Mouse (Mus musculus) gastrocnemius, adult 8-10 months (tissue): ENCODE measurements at regions not wholly inside any gene's neighbourhood (a gene's known extent, or its start where the extent isn't known, plus 50 kb on each side); places are given as distances from the start of the nearest gene placed in this dataset.
A peak's percentile ranks its signal among the peaks of the same experiment; 100 is the strongest.

Experiments
- DNase-seq, 2 experiments: peaks; one replicate each; pipeline ENCODE4 v3.0.0; 2022; ENCODE audit warnings: low spot score in 2 of 2

GRCm38 (mm10) chr14:105503806-105504205 is 245.4 kb downstream of the Ndfip2 start:
- DNase-seq: no peak

- no peak for DNase-seq
Measured at GRCm38 (mm10) chr14:105502633-105502975, 244.2 kb downstream of the Ndfip2 start.

GRCm38 (mm10) chr14:105501792-105502632 is 243.6 kb downstream of the Ndfip2 start:
- no peak for DNase-seq

- DNase-seq: no peak
Measured at GRCm38 (mm10) chr14:105500966-105501741, 242.8 kb downstream of the Ndfip2 start.

GRCm38 (mm10) chr14:105499319-105499895 is 241.0 kb downstream of the Ndfip2 start:
- no peak for DNase-seq

GRCm38 (mm10) chr14:105498155-105498906 is 240.0 kb downstream of the Ndfip2 start:
- no peak for DNase-seq

GRCm38 (mm10) chr14:105495161-105495560 is 236.8 kb downstream of the Ndfip2 start:
- no peak for DNase-seq

GRCm38 (mm10) chr14:105494415-105494814 is 236.0 kb downstream of the Ndfip2 start:
- DNase-seq: no peak

GRCm38 (mm10) chr14:105490158-105490557 is 231.8 kb downstream of the Ndfip2 start:
- DNase-seq: no peak

- DNase-seq: peak in 1 of 2 experiments; percentile 4
Measured at GRCm38 (mm10) chr14:105483352-105484083, 225.1 kb downstream of the Ndfip2 start.

- DNase-seq: no peak
Measured at GRCm38 (mm10) chr14:105482644-105483351, 224.4 kb downstream of the Ndfip2 start.

GRCm38 (mm10) chr14:105480048-105480447 is 221.7 kb downstream of the Ndfip2 start:
- DNase-seq: no peak

- no peak for DNase-seq
Measured at GRCm38 (mm10) chr14:105474991-105475553, 216.7 kb downstream of the Ndfip2 start.

- peak in 1 of 2 experiments; percentile 12 for DNase-seq
Measured at GRCm38 (mm10) chr14:105448919-105449458, 190.6 kb downstream of the Ndfip2 start.

- DNase-seq: no peak
Measured at GRCm38 (mm10) chr14:105447088-105447487, 188.7 kb downstream of the Ndfip2 start.

- no peak for DNase-seq
Measured at GRCm38 (mm10) chr14:105435343-105435742, 177.0 kb downstream of the Ndfip2 start.

- no peak for DNase-seq
Measured at GRCm38 (mm10) chr14:105433456-105433855, 175.1 kb downstream of the Ndfip2 start.

GRCm38 (mm10) chr14:105432670-105433069 is 174.3 kb downstream of the Ndfip2 start:
- DNase-seq: no peak

GRCm38 (mm10) chr14:105431584-105431983 is 173.2 kb downstream of the Ndfip2 start:
- DNase-seq: no peak
